In genomic region chr9:61583281-61584072, GRCm38 (mm10) we compare ENCODE assay signal across 13 mouse cellular contexts.
DNase-seq lines count a peak whose midpoint lies in the region; ATAC-seq and TF ChIP-seq lines count a peak whose summit lies in the region.
"Had no signal": no experiment of that assay in that cellular context is flagged by ENCODE, and none has a peak within 500 bp of the region (broad histone marks: within the 10 kb centered on the region; RNA-seq: fewer than 3 reads in every experiment).

No protein-coding gene starts in this region.

- WGBS in intestine, postnatal 0 days = 27% methylated on average over 21 of the region's 21 CpGs
- 51% methylated on average over 21 of the region's 21 CpGs for WGBS in midbrain, embryonic 13.5 days

- DNase-seq in urinary bladder, postnatal 14 days (ENCODE audit: low spot score) = peak; percentile 17
- DNase-seq in urinary bladder, postnatal 25 days (ENCODE audit: low spot score) = no peak
- DNase-seq in gastrocnemius, postnatal 14 days = no peak
- no peak for DNase-seq in lung, postnatal 36 days
- no peak for DNase-seq in left cerebral cortex, postnatal 25 days (ENCODE audit: low spot score in 2 of 2)
- DNase-seq in ovary, adult 18-20 months (ENCODE audit: low spot score) = no peak
- DNase-seq: cerebellum, adult 11 months; heart, adult 2 months had no signal

- TF ChIP-seq CTCF in intestine, postnatal 0 days (IDR thresholded peaks at IDR 0.05; ENCODE audit: low read depth) = no peak

- peak overlapping the region; percentile 38; the same call in 1 of the 2 replicates for H3K4me2 ChIP-seq in intestine, postnatal 0 days (replicated peaks; ENCODE audit: low read depth)
- no peak overlapping the region for H3K4me2 ChIP-seq in midbrain, embryonic 13.5 days (replicated peaks)
- H3K4me2 ChIP-seq: lung, embryonic 15.5 days had no signal

- H3K27me3 ChIP-seq in intestine, postnatal 0 days (replicated peaks; ENCODE audit: control insufficient read depth, insufficient read depth, low read length) = no peaks in the 10 kb centered on the region
- H3K27me3 ChIP-seq in midbrain, embryonic 13.5 days = peaks cover 18% of the 10 kb centered on the region
- H3K27me3 ChIP-seq: CH12.LX; lung, embryonic 15.5 days had no signal

- H3K36me3 ChIP-seq in intestine, postnatal 0 days (ENCODE audit: control insufficient read depth, insufficient read depth) = no peaks in the 10 kb centered on the region
- no peaks in the 10 kb centered on the region for H3K36me3 ChIP-seq in midbrain, embryonic 13.5 days
- H3K36me3 ChIP-seq: lung, embryonic 15.5 days had no signal

- intact Hi-C loops in gastrocnemius, postnatal 14 days (cut with DNase I; ENCODE audit: low total_unique reads) = no loop called here
- intact Hi-C loops in left cerebral cortex, postnatal 25 days (cut with DNase I) = no loop called here

- no peak overlapping the region for H3K9ac ChIP-seq in intestine, postnatal 0 days (ENCODE audit: low read depth, low read length)
- no peak overlapping the region for H3K9ac ChIP-seq in midbrain, embryonic 13.5 days (replicated peaks)
- H3K9ac ChIP-seq: lung, embryonic 15.5 days had no signal

- no peak overlapping the region for H3K4me3 ChIP-seq in intestine, postnatal 0 days (ENCODE audit: low read depth, low read length)
- H3K4me3 ChIP-seq in midbrain, embryonic 13.5 days (replicated peaks) = no peak overlapping the region
- H3K4me3 ChIP-seq: heart, adult 2 months; layer of hippocampus, adult 2 months; lung, embryonic 15.5 days had no signal

- ATAC-seq in intestine, postnatal 0 days = peak; percentile 97
- ATAC-seq in midbrain, embryonic 13.5 days = peak; percentile 81

- H3K9me3 ChIP-seq in intestine, postnatal 0 days (ENCODE audit: control insufficient read depth) = no peaks in the 10 kb centered on the region
- H3K9me3 ChIP-seq in midbrain, embryonic 13.5 days = no peaks in the 10 kb centered on the region
- H3K9me3 ChIP-seq: lung, embryonic 15.5 days had no signal

- peak overlapping the region; percentile 57; the same call in 1 of the 2 replicates for H3K27ac ChIP-seq in intestine, postnatal 0 days (ENCODE audit: low read depth, low read length)
- H3K27ac ChIP-seq in midbrain, embryonic 13.5 days = peak overlapping the region; percentile 77
- H3K27ac ChIP-seq: heart, adult 2 months; layer of hippocampus, adult 2 months; lung, embryonic 15.5 days had no signal

- no peaks in the 10 kb centered on the region for H3K4me1 ChIP-seq in intestine, postnatal 0 days (replicated peaks; ENCODE audit: control insufficient read depth, insufficient read depth, low read length)
- H3K4me1 ChIP-seq in midbrain, embryonic 13.5 days (replicated peaks) = peaks cover 29% of the 10 kb centered on the region
- H3K4me1 ChIP-seq: lung, embryonic 15.5 days had no signal
